Mouse (Mus musculus): ENCODE data around the gene Unc45a.
A peak's percentile ranks its signal among the peaks of the same experiment; 100 is the strongest.

The Unc45a gene

GRCm38 (mm10) chr7:80368009-80368408, 27.2 kb upstream of the Unc45a start:
- DNase-seq (ENCODE audit: low read depth, low spot score) = no peak

- DNase-seq (ENCODE audit: low read depth, low spot score) = no peak
These were observed 26.4 kb upstream of the Unc45a start for GRCm38 (mm10) chr7:80367232-80367631.

GRCm38 (mm10) chr7:80365759-80366158, 25.0 kb upstream of the Unc45a start:
- DNase-seq (ENCODE audit: low read depth, low spot score) = no peak

- DNase-seq (ENCODE audit: low read depth, low spot score) = no peak
These were observed 19.6 kb upstream of the Unc45a start for GRCm38 (mm10) chr7:80360435-80360834.

- DNase-seq (ENCODE audit: low read depth, low spot score) = no peak
These were observed 17.2 kb upstream of the Unc45a start for GRCm38 (mm10) chr7:80358039-80358438.

DNA sequence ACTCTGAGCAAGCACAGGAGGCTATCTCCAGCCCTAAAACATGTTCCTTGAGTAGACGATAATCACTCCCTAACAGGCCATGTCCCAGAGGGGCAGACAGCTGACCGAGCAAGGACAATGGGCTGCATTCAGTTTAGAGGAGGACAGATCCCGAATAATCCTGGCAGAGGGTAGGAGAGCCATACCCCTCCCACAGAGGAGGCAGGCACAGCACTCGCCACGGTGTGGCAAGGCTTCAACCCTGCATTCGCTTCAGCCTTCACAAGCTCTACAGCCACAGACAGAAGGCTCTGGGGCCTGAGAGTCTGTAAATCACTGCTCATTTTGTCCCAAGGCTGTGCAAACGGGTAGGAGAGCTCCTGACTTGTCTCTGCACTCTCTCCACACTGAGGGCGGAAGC, 16.4 kb upstream of the Unc45a start:
- DNase-seq (ENCODE audit: low read depth, low spot score) = no peak

GRCm38 (mm10) chr7:80356351-80356750, 15.5 kb upstream of the Unc45a start:
- DNase-seq (ENCODE audit: low read depth, low spot score) = no peak

DNA sequence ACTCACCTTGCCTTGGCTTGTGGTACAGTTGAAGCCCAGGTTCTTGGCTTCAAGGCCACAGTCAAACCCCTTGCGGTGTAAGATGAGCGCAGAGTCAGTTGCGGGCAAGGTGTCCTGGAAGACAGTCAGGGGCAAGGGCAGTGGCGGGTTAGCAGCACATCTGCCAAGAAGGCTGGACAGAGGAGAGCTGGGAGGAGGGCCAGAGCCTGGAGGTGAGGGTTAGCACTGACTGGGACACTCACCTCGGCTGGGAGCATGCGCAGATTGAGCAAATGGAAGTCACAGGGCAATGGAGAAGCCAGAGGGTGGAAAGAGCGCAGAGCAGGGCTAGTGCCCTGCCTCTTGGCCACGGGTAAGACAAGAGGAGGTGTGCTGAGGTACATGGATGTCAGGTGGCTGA, 12.1 kb upstream of the Unc45a start:
- DNase-seq (ENCODE audit: low read depth, low spot score) = no peak

DNA sequence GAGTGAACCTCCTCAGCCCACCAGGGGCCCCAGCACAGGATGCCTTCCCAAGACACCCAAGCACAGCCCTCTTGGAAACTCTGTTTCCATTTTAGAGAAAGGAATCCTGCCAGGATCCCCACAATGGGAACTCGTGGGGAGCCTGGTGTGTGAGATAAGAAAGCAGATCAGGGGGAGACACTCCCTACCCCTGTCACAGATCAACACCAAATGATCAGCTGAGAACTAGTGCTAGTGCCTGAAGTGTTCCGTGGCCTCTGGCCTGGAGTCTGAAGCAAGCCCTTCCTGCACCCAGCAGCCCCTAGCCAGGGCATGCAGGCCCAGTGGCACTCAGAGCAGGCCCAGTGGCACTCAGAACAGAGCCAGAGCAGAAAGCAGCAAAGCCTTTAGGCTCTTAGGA, 10.0 kb upstream of the Unc45a start:
- DNase-seq (ENCODE audit: low read depth, low spot score) = no peak

DNA sequence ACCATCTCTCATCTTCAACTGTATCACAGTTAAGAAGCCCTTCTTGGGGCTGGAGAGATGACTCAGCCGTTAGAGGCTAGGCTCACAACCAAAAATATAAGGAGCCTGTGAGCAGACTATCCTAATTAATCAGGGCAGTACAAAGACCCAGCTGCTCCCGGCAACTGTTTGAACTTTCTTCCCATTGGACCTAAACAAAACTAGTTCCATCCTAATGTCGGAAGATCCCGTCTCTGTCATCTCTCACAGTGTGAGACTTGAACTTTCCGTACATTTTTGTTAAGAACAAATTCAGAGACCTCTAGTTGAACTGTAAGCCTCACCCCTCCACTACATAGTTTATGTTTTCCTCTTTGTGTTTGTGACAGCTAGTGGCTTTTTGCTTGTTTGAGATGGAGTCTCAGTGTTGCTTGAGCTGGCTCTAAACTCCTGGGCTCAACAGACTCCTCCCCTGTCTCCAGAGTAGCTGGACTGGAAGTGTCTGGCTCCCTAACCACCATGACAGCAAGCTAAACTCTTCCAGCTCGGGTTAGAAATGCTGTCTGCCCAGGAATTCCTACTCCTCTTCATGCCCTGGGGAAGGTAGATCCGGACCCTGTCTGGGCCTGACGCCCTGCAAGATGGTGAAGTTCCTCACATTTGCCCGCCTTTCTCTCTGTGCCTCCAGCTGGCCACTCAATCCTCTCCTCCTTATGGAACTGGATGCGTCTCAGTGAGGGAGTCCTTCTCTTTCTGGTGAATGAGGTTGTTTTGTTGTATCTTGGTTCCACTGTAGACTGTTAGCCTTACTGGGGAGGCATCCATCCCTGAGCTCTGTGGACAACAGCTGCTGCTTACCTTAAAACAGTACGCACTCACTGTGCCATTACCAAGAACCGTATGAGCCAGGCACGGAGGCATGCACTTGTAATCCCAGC, 7.1 kb upstream of the Unc45a start:
- no peak for DNase-seq (ENCODE audit: low read depth, low spot score)

DNA sequence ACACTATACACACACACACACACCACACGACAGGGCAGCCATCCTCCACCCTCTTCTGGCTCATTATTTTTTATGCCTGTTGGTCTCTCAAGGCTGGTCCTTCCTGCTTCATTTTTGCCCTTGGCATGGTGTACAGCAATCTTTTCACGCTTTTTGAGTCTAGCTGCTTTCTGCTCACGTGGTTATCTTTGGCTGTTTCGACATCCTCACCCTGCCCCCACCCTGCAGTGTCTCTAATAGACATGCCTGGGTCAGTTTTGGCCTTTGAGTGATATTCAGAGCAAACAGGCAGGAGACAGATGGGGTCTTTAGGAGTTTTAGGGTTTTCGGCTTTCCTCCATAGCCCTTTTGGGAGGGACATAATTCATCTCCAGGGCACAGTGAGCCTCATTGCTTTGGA, 6.0 kb upstream of the Unc45a start:
- DNase-seq (ENCODE audit: low read depth, low spot score) = no peak

DNA sequence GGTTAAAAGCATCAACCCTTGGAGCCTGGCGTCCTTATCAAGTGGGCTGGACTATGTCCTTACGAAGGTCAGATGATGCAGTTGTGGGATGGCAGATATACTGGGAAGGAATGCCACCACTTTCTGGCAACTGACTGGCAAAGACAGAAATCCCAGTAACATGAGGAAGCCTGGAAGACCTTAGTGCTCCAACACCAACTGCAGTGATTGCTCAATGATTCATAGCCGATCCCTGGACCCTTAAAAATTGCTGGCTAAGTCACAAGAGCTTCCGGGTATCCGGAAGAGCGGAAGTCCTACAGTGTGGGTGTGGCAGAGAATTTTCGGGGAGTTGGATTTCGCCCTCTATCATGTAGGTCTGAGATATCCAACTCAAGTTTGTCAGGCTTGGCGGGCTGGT, 5.4 kb upstream of the Unc45a start:
- no peak for DNase-seq (ENCODE audit: low read depth, low spot score)

DNA sequence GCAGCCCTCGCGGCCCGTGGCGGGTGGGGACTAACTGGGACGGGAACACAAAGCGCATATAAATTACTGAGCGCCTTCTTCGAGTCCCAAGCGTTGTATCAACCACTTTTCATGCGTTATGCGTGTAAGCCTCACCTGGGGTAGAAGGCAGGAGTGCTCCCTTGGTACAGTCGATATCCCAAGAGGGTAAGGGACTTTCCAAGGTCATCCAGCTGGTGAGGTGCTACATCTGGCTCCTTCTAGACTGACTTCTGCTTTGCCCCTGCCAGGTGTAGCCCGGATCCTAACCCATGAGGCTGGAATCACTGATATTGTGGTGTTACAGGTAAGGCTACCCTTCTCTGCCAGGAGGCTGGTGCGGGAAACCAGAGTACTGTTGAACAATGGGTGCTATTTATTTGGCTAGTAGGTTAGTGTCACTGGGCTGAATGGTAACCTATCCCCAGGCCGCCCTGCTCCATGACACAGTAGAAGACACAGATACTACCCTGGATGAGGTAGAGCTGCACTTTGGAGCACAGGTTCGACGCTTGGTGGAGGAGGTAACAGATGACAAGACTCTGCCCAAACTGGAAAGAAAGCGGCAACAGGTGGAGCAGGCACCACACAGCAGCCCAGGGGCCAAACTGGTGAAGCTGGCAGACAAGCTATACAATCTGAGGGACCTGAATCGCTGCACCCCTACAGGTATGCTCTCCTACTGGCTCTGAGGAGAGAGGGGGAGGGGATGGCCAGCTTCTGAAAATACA, 2.6 kb upstream of the Unc45a start:
- DNase-seq (ENCODE audit: low read depth, low spot score) = no peak

DNA sequence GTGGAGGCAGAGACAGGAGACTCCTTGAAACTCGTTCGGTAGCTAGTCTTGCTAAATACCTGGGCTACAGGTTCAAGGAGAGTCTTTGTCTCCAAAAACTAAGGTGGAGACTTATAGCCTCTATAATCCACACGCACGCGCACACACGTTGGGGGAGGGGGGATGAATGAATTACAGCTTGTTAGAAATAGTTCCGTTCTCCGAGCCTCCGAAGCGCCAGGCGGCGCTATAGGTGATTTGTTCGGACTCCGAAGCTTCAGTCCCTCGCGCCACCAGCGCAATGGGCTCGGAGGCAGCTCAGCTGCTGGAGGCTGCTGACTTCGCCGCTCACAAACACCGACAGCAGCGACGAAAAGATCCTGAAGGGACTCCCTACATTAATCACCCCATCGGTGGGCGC, 2.1 kb upstream of the Unc45a start, which contains the start of gene Hddc3:
TSS of gene Hddc3 (plus strand) at position 247 of the 400 bp plus-strand sequence.
- DNase-seq (ENCODE audit: low read depth, low spot score) = peak; percentile 89

GRCm38 (mm10) chr7:80341793-80342192, 988 bp upstream of the Unc45a start:
- no peak for DNase-seq (ENCODE audit: low read depth, low spot score)

DNA sequence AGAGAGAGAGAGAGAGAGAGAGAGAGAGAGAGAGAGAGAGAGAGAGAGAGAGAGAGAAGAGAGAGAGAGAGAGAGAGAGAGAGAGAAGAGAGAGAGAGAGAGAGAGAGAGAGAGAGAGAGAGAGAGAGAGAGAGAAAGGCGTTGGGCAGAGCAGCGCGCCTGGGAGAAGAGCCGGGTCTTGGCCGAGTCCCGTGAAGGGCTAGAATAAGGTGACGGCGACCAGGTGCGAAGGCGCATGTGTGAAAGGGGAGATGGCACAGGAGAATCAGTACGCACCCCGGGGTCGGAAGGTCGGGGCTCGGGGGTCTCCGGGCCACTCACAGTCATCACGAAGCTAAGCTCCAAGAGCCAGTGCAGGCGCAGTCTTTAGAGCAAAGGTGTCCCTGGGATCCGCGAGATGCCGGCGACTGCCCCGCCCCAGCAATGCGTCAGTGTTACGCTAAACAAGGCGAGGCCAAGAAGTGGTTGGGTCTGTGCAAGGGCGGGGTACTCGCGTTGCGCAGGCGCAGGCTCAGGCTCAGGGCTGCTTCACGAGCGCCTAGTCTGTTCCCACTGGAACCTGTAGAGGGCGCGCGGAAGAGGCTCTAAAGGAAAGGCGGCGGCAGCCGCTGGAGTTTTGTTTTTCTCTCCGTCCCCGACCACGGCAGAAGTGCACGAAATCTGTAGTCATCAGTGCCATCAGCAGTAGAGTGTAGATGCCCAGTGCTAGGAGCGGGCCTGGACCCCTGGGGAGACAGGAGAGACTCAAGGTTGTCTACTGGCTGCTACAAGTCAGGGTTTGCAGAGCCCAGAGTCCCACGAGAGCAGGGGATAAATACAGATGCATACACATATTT, 794 bp downstream of the Unc45a start:
- DNase-seq (ENCODE audit: low read depth, low spot score) = peak; percentile 91

DNA sequence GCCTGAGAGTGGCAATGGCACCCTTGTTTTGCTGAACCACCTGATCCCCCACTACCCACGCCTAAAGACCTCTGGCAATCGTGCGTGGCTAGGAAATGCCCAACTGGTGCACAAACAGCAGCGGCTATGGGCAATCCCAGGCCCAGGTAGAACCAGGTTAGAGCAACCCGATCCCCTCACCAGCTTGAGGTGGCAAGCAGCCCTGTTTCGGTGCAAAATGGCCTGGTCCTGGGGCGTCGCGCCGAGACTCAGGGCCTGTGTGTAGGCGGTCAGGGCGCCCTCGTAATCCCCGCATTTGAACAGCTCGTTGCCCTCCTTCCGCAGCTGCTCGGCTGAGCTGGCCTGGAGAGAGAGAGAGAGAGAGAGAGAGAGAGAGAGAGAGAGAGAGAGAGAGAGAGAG, 1.4 kb downstream of the Unc45a start:
- DNase-seq (ENCODE audit: low read depth, low spot score) = no peak

GRCm38 (mm10) chr7:80336932-80337331, 3.9 kb downstream of the Unc45a start:
- DNase-seq (ENCODE audit: low read depth, low spot score) = no peak

DNA sequence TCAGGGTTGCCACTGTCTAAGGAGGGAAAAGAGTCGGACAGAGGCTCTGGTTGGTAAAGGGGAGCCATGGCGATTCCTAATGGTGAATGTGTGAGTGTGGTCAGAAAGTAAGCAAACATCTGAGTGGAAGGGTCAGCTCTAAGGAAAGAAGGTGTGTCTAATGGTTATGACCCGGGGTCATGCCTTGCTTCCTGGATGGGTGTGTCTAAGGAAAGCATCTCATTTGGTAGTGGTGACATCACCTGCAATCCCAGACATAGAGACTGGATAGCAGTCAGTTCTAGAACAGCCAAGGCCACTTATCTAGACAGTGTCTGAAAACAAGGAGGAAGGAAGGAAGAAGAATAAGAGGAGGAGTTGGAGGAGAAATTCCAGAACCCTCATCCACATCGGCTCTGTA, 6.0 kb downstream of the Unc45a start:
- DNase-seq (ENCODE audit: low read depth, low spot score) = no peak

DNA sequence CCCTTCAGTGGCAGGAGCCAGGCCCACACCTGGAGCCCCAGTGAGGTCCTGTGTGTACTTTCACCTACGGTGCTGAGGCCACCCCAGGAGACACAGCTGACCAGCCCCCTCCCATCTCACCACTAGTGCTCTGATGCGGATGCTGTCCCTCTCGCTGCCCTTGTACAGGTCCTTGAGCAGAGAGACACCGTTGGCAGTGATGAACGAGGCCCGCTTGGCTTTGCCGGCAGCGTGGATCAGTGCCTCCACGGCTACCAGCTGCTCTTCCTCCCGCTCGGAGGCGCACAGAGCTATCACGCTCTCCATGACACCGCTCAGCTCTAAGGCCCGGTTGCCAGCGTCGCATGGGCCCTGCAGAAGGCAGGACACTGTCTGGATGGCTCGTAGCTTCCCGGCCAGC, 9.4 kb downstream of the Unc45a start:
- DNase-seq (ENCODE audit: low read depth, low spot score) = no peak

- no peak for DNase-seq (ENCODE audit: low read depth, low spot score)
These were observed 10.5 kb downstream of the Unc45a start for GRCm38 (mm10) chr7:80330278-80330677.

- DNase-seq (ENCODE audit: low read depth, low spot score) = no peak
These were observed 14.7 kb downstream of the Unc45a start for GRCm38 (mm10) chr7:80326076-80326475.

All from WW6 (cell line).